Mouse (Mus musculus): ENCODE data around the gene Stac. TPM values are rescaled to one million over a fixed set of nuclear protein-coding genes. Genes with fewer than 3 reads are reported as not detected.

The Stac gene
- polyA plus RNA-seq, 1 experiment from 2014 or later, result 0.98 TPM

- Histone ChIP-seq H3K36me3 (ENCODE audit: control insufficient read depth, insufficient read depth, low read length) (no peaks in the 10 kb centered on the region), H3K4me3 (ENCODE audit: low read depth, low read length) (no peak overlapping the region), H3K9me3 (ENCODE audit: control insufficient read depth, low read length) (no peaks in the 10 kb centered on the region), H3K27me3 (ENCODE audit: control insufficient read depth, insufficient read depth, low read length) (no peaks in the 10 kb centered on the region), H3K9ac (ENCODE audit: low read length) (no peak overlapping the region), H3K27ac (ENCODE audit: low read depth, low read length) (no peak overlapping the region), H3K4me1 (replicated peaks; ENCODE audit: control insufficient read depth, insufficient read depth, low read length) (no peaks in the 10 kb centered on the region), H3K4me2 (ENCODE audit: low read depth, low read length, severe bottlenecking) (no peak overlapping the region)
- DNase-seq (ENCODE audit: low spot score), result no peak
- ATAC-seq (replicated peaks; ENCODE audit: low FRiP score), result no peak
- 89% methylated on average over 2 of the region's 2 CpGs for WGBS
Measured at GRCm38 (mm10) chr9:111637641-111638040, 52.5 kb downstream of the Stac start.

GRCm38 (mm10) chr9:111632833-111633232 is 57.3 kb downstream of the Stac start:
- DNase-seq (ENCODE audit: low spot score) (no peak), ATAC-seq (replicated peaks; ENCODE audit: low FRiP score) (peak; percentile 58)
- Histone ChIP-seq H3K4me2 (ENCODE audit: low read depth, low read length, severe bottlenecking) (no peak overlapping the region), H3K36me3 (ENCODE audit: control insufficient read depth, insufficient read depth, low read length) (no peaks in the 10 kb centered on the region), H3K4me3 (ENCODE audit: low read depth, low read length) (no peak overlapping the region), H3K9ac (ENCODE audit: low read length) (no peak overlapping the region), H3K4me1 (replicated peaks; ENCODE audit: control insufficient read depth, insufficient read depth, low read length) (no peaks in the 10 kb centered on the region), H3K27me3 (ENCODE audit: control insufficient read depth, insufficient read depth, low read length) (no peaks in the 10 kb centered on the region), H3K9me3 (ENCODE audit: control insufficient read depth, low read length) (no peaks in the 10 kb centered on the region), H3K27ac (ENCODE audit: low read depth, low read length) (no peak overlapping the region)
- WGBS, result 38% methylated on average over 4 of the region's 4 CpGs

GRCm38 (mm10) chr9:111621191-111621590 is 69.0 kb downstream of the Stac start:
- no peaks in the 10 kb centered on the region for H3K9me3 ChIP-seq (ENCODE audit: control insufficient read depth, low read length)
- DNase-seq (ENCODE audit: low spot score), result no peak
- H3K27me3 ChIP-seq (ENCODE audit: control insufficient read depth, insufficient read depth, low read length), result no peaks in the 10 kb centered on the region
- H3K36me3 ChIP-seq (ENCODE audit: control insufficient read depth, insufficient read depth, low read length), result no peaks in the 10 kb centered on the region
- no peak for ATAC-seq (replicated peaks; ENCODE audit: low FRiP score)
- no peak overlapping the region for H3K27ac ChIP-seq (ENCODE audit: low read depth, low read length)
- no peak overlapping the region for H3K4me3 ChIP-seq (ENCODE audit: low read depth, low read length)
- 90% methylated on average over 2 of the region's 2 CpGs for WGBS
- H3K4me2 ChIP-seq (ENCODE audit: low read depth, low read length, severe bottlenecking), result no peak overlapping the region
- H3K9ac ChIP-seq (ENCODE audit: low read length), result no peak overlapping the region
- H3K4me1 ChIP-seq (replicated peaks; ENCODE audit: control insufficient read depth, insufficient read depth, low read length), result no peaks in the 10 kb centered on the region

GRCm38 (mm10) chr9:111611341-111611740 is 78.8 kb downstream of the Stac start:
- no peak overlapping the region for H3K9ac ChIP-seq (ENCODE audit: low read length)
- H3K36me3 ChIP-seq (ENCODE audit: control insufficient read depth, insufficient read depth, low read length), result no peaks in the 10 kb centered on the region
- H3K9me3 ChIP-seq (ENCODE audit: control insufficient read depth, low read length), result no peaks in the 10 kb centered on the region
- no peaks in the 10 kb centered on the region for H3K27me3 ChIP-seq (ENCODE audit: control insufficient read depth, insufficient read depth, low read length)
- H3K4me3 ChIP-seq (ENCODE audit: low read depth, low read length), result no peak overlapping the region
- no peaks in the 10 kb centered on the region for H3K4me1 ChIP-seq (replicated peaks; ENCODE audit: control insufficient read depth, insufficient read depth, low read length)
- ATAC-seq (replicated peaks; ENCODE audit: low FRiP score) (no peak), DNase-seq (ENCODE audit: low spot score) (no peak)
- H3K27ac ChIP-seq (ENCODE audit: low read depth, low read length), result no peak overlapping the region
- H3K4me2 ChIP-seq (ENCODE audit: low read depth, low read length, severe bottlenecking), result no peak overlapping the region
- WGBS, result 85% methylated on average over 3 of the region's 3 CpGs

GRCm38 (mm10) chr9:111608762-111609161 is 81.4 kb downstream of the Stac start:
- no peak overlapping the region for H3K4me3 ChIP-seq (ENCODE audit: low read depth, low read length)
- no peak overlapping the region for H3K27ac ChIP-seq (ENCODE audit: low read depth, low read length)
- WGBS, result 83% methylated on average over 6 of the region's 6 CpGs
- H3K4me2 ChIP-seq (ENCODE audit: low read depth, low read length, severe bottlenecking), result no peak overlapping the region
- DNase-seq (ENCODE audit: low spot score) (no peak), ATAC-seq (replicated peaks; ENCODE audit: low FRiP score) (no peak)
- no peaks in the 10 kb centered on the region for H3K36me3 ChIP-seq (ENCODE audit: control insufficient read depth, insufficient read depth, low read length)
- H3K27me3 ChIP-seq (ENCODE audit: control insufficient read depth, insufficient read depth, low read length), result no peaks in the 10 kb centered on the region
- H3K9ac ChIP-seq (ENCODE audit: low read length), result no peak overlapping the region
- no peaks in the 10 kb centered on the region for H3K4me1 ChIP-seq (replicated peaks; ENCODE audit: control insufficient read depth, insufficient read depth, low read length)
- H3K9me3 ChIP-seq (ENCODE audit: control insufficient read depth, low read length), result no peaks in the 10 kb centered on the region

- ATAC-seq (replicated peaks; ENCODE audit: low FRiP score), result no peak
- no peaks in the 10 kb centered on the region for H3K9me3 ChIP-seq (ENCODE audit: control insufficient read depth, low read length)
Measured at GRCm38 (mm10) chr9:111606603-111607002, 83.5 kb downstream of the Stac start.

GRCm38 (mm10) chr9:111587527-111587926 is 102.6 kb downstream of the Stac start:
- no peaks in the 10 kb centered on the region for H3K9me3 ChIP-seq (ENCODE audit: control insufficient read depth, low read length)
- no peaks in the 10 kb centered on the region for H3K27me3 ChIP-seq (ENCODE audit: control insufficient read depth, insufficient read depth, low read length)
- no peak overlapping the region for H3K4me2 ChIP-seq (ENCODE audit: low read depth, low read length, severe bottlenecking)
- no peak for DNase-seq (ENCODE audit: low spot score)
- ATAC-seq (replicated peaks; ENCODE audit: low FRiP score), result no peak
- H3K4me3 ChIP-seq (ENCODE audit: low read depth, low read length), result no peak overlapping the region
- no peak overlapping the region for H3K9ac ChIP-seq (ENCODE audit: low read length)
- H3K4me1 ChIP-seq (replicated peaks; ENCODE audit: control insufficient read depth, insufficient read depth, low read length), result no peaks in the 10 kb centered on the region
- WGBS, result 82% methylated on average over 2 of the region's 2 CpGs
- H3K36me3 ChIP-seq (ENCODE audit: control insufficient read depth, insufficient read depth, low read length), result no peaks in the 10 kb centered on the region
- H3K27ac ChIP-seq (ENCODE audit: low read depth, low read length), result no peak overlapping the region

More at GRCm38 (mm10) chr9:111606603-111607002, 83.5 kb downstream of the Stac start:
- DNase-seq (ENCODE audit: low spot score), result no peak
- Histone ChIP-seq H3K27me3 (ENCODE audit: control insufficient read depth, insufficient read depth, low read length) (no peaks in the 10 kb centered on the region), H3K36me3 (ENCODE audit: control insufficient read depth, insufficient read depth, low read length) (no peaks in the 10 kb centered on the region), H3K27ac (ENCODE audit: low read depth, low read length) (no peak overlapping the region), H3K9ac (ENCODE audit: low read length) (no peak overlapping the region), H3K4me3 (ENCODE audit: low read depth, low read length) (no peak overlapping the region), H3K4me2 (ENCODE audit: low read depth, low read length, severe bottlenecking) (no peak overlapping the region), H3K4me1 (replicated peaks; ENCODE audit: control insufficient read depth, insufficient read depth, low read length) (no peaks in the 10 kb centered on the region)
- WGBS, result 89% methylated on average over 8 of the region's 8 CpGs

GRCm38 (mm10) chr9:111578784-111579183 is 111.4 kb downstream of the Stac start:
- H3K4me2 ChIP-seq (ENCODE audit: low read depth, low read length, severe bottlenecking), result no peak overlapping the region
- no peaks in the 10 kb centered on the region for H3K9me3 ChIP-seq (ENCODE audit: control insufficient read depth, low read length)
- H3K4me3 ChIP-seq (ENCODE audit: low read depth, low read length), result no peak overlapping the region
- WGBS, result 76% methylated on average over 9 of the region's 9 CpGs
- DNase-seq (ENCODE audit: low spot score) (no peak), ATAC-seq (replicated peaks; ENCODE audit: low FRiP score) (no peak)
- H3K4me1 ChIP-seq (replicated peaks; ENCODE audit: control insufficient read depth, insufficient read depth, low read length), result no peaks in the 10 kb centered on the region
- no peaks in the 10 kb centered on the region for H3K36me3 ChIP-seq (ENCODE audit: control insufficient read depth, insufficient read depth, low read length)
- no peak overlapping the region for H3K9ac ChIP-seq (ENCODE audit: low read length)
- H3K27me3 ChIP-seq (ENCODE audit: control insufficient read depth, insufficient read depth, low read length), result no peaks in the 10 kb centered on the region
- no peak overlapping the region for H3K27ac ChIP-seq (ENCODE audit: low read depth, low read length)

- H3K4me2 ChIP-seq (ENCODE audit: low read depth, low read length, severe bottlenecking), result no peak overlapping the region
- DNase-seq (ENCODE audit: low spot score), result no peak
- no peaks in the 10 kb centered on the region for H3K36me3 ChIP-seq (ENCODE audit: control insufficient read depth, insufficient read depth, low read length)
- no peak overlapping the region for H3K4me3 ChIP-seq (ENCODE audit: low read depth, low read length)
- H3K27me3 ChIP-seq (ENCODE audit: control insufficient read depth, insufficient read depth, low read length), result no peaks in the 10 kb centered on the region
- no peak for ATAC-seq (replicated peaks; ENCODE audit: low FRiP score)
- WGBS, result 91% methylated on average over 6 of the region's 6 CpGs
- no peaks in the 10 kb centered on the region for H3K4me1 ChIP-seq (replicated peaks; ENCODE audit: control insufficient read depth, insufficient read depth, low read length)
- H3K9me3 ChIP-seq (ENCODE audit: control insufficient read depth, low read length), result no peaks in the 10 kb centered on the region
- H3K27ac ChIP-seq (ENCODE audit: low read depth, low read length), result no peak overlapping the region
- no peak overlapping the region for H3K9ac ChIP-seq (ENCODE audit: low read length)
Measured at GRCm38 (mm10) chr9:111577453-111577852, 112.7 kb downstream of the Stac start.

Measured in forebrain, embryonic 11.5 days (tissue).